Mouse (Mus musculus): ENCODE measurements around the gene Dll1. TPM values are rescaled to one million over a fixed set of nuclear protein-coding genes. Genes with fewer than 3 reads are reported as not detected.

Gene Dll1
- polyA plus RNA-seq, 1 experiment from 2014 or later, result 9.6 TPM

GRCm38 (mm10) chr17:15416596-15417215 lies 40.0 kb upstream of the Dll1 start:
- no peak overlapping the region for H3K4me2 ChIP-seq (ENCODE audit: low read depth, low read length)
- H3K27me3 ChIP-seq (ENCODE audit: control insufficient read depth, insufficient read depth, low read length), result no peaks in the 10 kb centered on the region
- ATAC-seq (replicated peaks; ENCODE audit: insufficient number of reproducible peaks, low FRiP score, low TSS enrichment, low read depth), result no peak
- no peak overlapping the region for H3K4me3 ChIP-seq (ENCODE audit: low read depth, low read length)
- H3K9me3 ChIP-seq (replicated peaks; ENCODE audit: control insufficient read depth, low read length), result no peaks in the 10 kb centered on the region
- DNase-seq (ENCODE audit: low spot score), result no peak
- no peaks in the 10 kb centered on the region for H3K4me1 ChIP-seq (ENCODE audit: control insufficient read depth, insufficient read depth, low read length)
- H3K36me3 ChIP-seq (replicated peaks; ENCODE audit: control insufficient read depth, insufficient read depth, low read depth, low read length), result peaks cover 5% of the 10 kb centered on the region
- no peak overlapping the region for H3K27ac ChIP-seq (replicated peaks; ENCODE audit: low read depth, low read length)
- WGBS, result 90% methylated on average over 12 of the region's 12 CpGs
- no peak overlapping the region for H3K9ac ChIP-seq (replicated peaks; ENCODE audit: low read length)

- Histone ChIP-seq H3K9ac (replicated peaks; ENCODE audit: low read length) (no peak overlapping the region), H3K4me1 (ENCODE audit: control insufficient read depth, insufficient read depth, low read length) (no peaks in the 10 kb centered on the region), H3K4me3 (ENCODE audit: low read depth, low read length) (no peak overlapping the region), H3K27me3 (ENCODE audit: control insufficient read depth, insufficient read depth, low read length) (no peaks in the 10 kb centered on the region), H3K9me3 (replicated peaks; ENCODE audit: control insufficient read depth, low read length) (no peaks in the 10 kb centered on the region), H3K4me2 (ENCODE audit: low read depth, low read length) (no peak overlapping the region), H3K27ac (replicated peaks; ENCODE audit: low read depth, low read length) (no peak overlapping the region), H3K36me3 (replicated peaks; ENCODE audit: control insufficient read depth, insufficient read depth, low read depth, low read length) (peaks cover 11% of the 10 kb centered on the region)
- DNase-seq (ENCODE audit: low spot score) (no peak), ATAC-seq (replicated peaks; ENCODE audit: insufficient number of reproducible peaks, low FRiP score, low TSS enrichment, low read depth) (no peak)
- 100% methylated on average over 1 of the region's 1 CpGs for WGBS
Measured at GRCm38 (mm10) chr17:15410861-15411260, 34.2 kb upstream of the Dll1 start.

GRCm38 (mm10) chr17:15409261-15409660 lies 32.6 kb upstream of the Dll1 start:
- Histone ChIP-seq H3K4me1 (ENCODE audit: control insufficient read depth, insufficient read depth, low read length) (no peaks in the 10 kb centered on the region), H3K27me3 (ENCODE audit: control insufficient read depth, insufficient read depth, low read length) (no peaks in the 10 kb centered on the region), H3K4me2 (ENCODE audit: low read depth, low read length) (no peak overlapping the region), H3K4me3 (ENCODE audit: low read depth, low read length) (no peak overlapping the region), H3K9me3 (replicated peaks; ENCODE audit: control insufficient read depth, low read length) (no peaks in the 10 kb centered on the region), H3K9ac (replicated peaks; ENCODE audit: low read length) (no peak overlapping the region), H3K36me3 (replicated peaks; ENCODE audit: control insufficient read depth, insufficient read depth, low read depth, low read length) (peaks cover 8% of the 10 kb centered on the region), H3K27ac (replicated peaks; ENCODE audit: low read depth, low read length) (no peak overlapping the region)
- no peak for ATAC-seq (replicated peaks; ENCODE audit: insufficient number of reproducible peaks, low FRiP score, low TSS enrichment, low read depth)
- DNase-seq (ENCODE audit: low spot score), result no peak
- WGBS, result 88% methylated on average over 10 of the region's 10 CpGs

GRCm38 (mm10) chr17:15406576-15406975 lies 29.9 kb upstream of the Dll1 start:
- no peak for DNase-seq (ENCODE audit: low spot score)
- Histone ChIP-seq H3K9ac (replicated peaks; ENCODE audit: low read length) (no peak overlapping the region), H3K27ac (replicated peaks; ENCODE audit: low read depth, low read length) (no peak overlapping the region), H3K27me3 (ENCODE audit: control insufficient read depth, insufficient read depth, low read length) (no peaks in the 10 kb centered on the region), H3K4me2 (ENCODE audit: low read depth, low read length) (no peak overlapping the region), H3K4me1 (ENCODE audit: control insufficient read depth, insufficient read depth, low read length) (no peaks in the 10 kb centered on the region), H3K9me3 (replicated peaks; ENCODE audit: control insufficient read depth, low read length) (no peaks in the 10 kb centered on the region), H3K4me3 (ENCODE audit: low read depth, low read length) (no peak overlapping the region), H3K36me3 (replicated peaks; ENCODE audit: control insufficient read depth, insufficient read depth, low read depth, low read length) (peaks cover 14% of the 10 kb centered on the region)
- 89% methylated on average over 2 of the region's 2 CpGs for WGBS
- ATAC-seq (replicated peaks; ENCODE audit: insufficient number of reproducible peaks, low FRiP score, low TSS enrichment, low read depth), result no peak

- DNase-seq (ENCODE audit: low spot score), result no peak
- Histone ChIP-seq H3K4me2 (ENCODE audit: low read depth, low read length) (no peak overlapping the region), H3K9ac (replicated peaks; ENCODE audit: low read length) (no peak overlapping the region), H3K4me1 (ENCODE audit: control insufficient read depth, insufficient read depth, low read length) (no peaks in the 10 kb centered on the region), H3K36me3 (replicated peaks; ENCODE audit: control insufficient read depth, insufficient read depth, low read depth, low read length) (peaks cover 6% of the 10 kb centered on the region), H3K27ac (replicated peaks; ENCODE audit: low read depth, low read length) (no peak overlapping the region), H3K9me3 (replicated peaks; ENCODE audit: control insufficient read depth, low read length) (no peaks in the 10 kb centered on the region), H3K4me3 (ENCODE audit: low read depth, low read length) (no peak overlapping the region), H3K27me3 (ENCODE audit: control insufficient read depth, insufficient read depth, low read length) (no peaks in the 10 kb centered on the region)
- ATAC-seq (replicated peaks; ENCODE audit: insufficient number of reproducible peaks, low FRiP score, low TSS enrichment, low read depth), result no peak
- 98% methylated on average over 17 of the region's 17 CpGs for WGBS
Measured at GRCm38 (mm10) chr17:15401716-15402115, 25.0 kb upstream of the Dll1 start.

GRCm38 (mm10) chr17:15395997-15396675 lies 19.5 kb upstream of the Dll1 start, which contains the start of gene Fam120b:
Gene Fam120b, plus strand, starts transcription at chr17:15396202.
- peak within 1 kb of the TSS; percentile 79 for H3K4me3 ChIP-seq (ENCODE audit: low read depth, low read length)
- no peaks in the 10 kb centered on the region for H3K9me3 ChIP-seq (replicated peaks; ENCODE audit: control insufficient read depth, low read length)
- ATAC-seq (replicated peaks; ENCODE audit: insufficient number of reproducible peaks, low FRiP score, low TSS enrichment, low read depth) (peak; percentile 95), DNase-seq (ENCODE audit: low spot score) (peak; percentile 94)
- no peaks in the 10 kb centered on the region for H3K36me3 ChIP-seq (replicated peaks; ENCODE audit: control insufficient read depth, insufficient read depth, low read depth, low read length)
- H3K4me2 ChIP-seq (ENCODE audit: low read depth, low read length), result peak within 1 kb of the TSS; percentile 82
- H3K4me1 ChIP-seq (ENCODE audit: control insufficient read depth, insufficient read depth, low read length), result no peaks in the 10 kb centered on the region
- no peaks in the 10 kb centered on the region for H3K27me3 ChIP-seq (ENCODE audit: control insufficient read depth, insufficient read depth, low read length)
- H3K9ac ChIP-seq (replicated peaks; ENCODE audit: low read length), result peak within 1 kb of the TSS; percentile 88
- WGBS, result under 1% methylated on average over 31 of the region's 31 CpGs
- H3K27ac ChIP-seq (replicated peaks; ENCODE audit: low read depth, low read length), result peak within 1 kb of the TSS; percentile 76

GRCm38 (mm10) chr17:15389356-15389755 lies 12.7 kb upstream of the Dll1 start:
- Histone ChIP-seq H3K9me3 (replicated peaks; ENCODE audit: control insufficient read depth, low read length) (no peaks in the 10 kb centered on the region), H3K27ac (replicated peaks; ENCODE audit: low read depth, low read length) (no peak overlapping the region), H3K4me3 (ENCODE audit: low read depth, low read length) (no peak overlapping the region), H3K4me1 (ENCODE audit: control insufficient read depth, insufficient read depth, low read length) (no peaks in the 10 kb centered on the region), H3K36me3 (replicated peaks; ENCODE audit: control insufficient read depth, insufficient read depth, low read depth, low read length) (no peaks in the 10 kb centered on the region), H3K4me2 (ENCODE audit: low read depth, low read length) (no peak overlapping the region), H3K27me3 (ENCODE audit: control insufficient read depth, insufficient read depth, low read length) (no peaks in the 10 kb centered on the region), H3K9ac (replicated peaks; ENCODE audit: low read length) (no peak overlapping the region)
- 79% methylated on average over 8 of the region's 8 CpGs for WGBS
- DNase-seq (ENCODE audit: low spot score) (no peak), ATAC-seq (replicated peaks; ENCODE audit: insufficient number of reproducible peaks, low FRiP score, low TSS enrichment, low read depth) (no peak)

GRCm38 (mm10) chr17:15388892-15389291 lies 12.2 kb upstream of the Dll1 start:
- Histone ChIP-seq H3K9ac (replicated peaks; ENCODE audit: low read length) (no peak overlapping the region), H3K4me3 (ENCODE audit: low read depth, low read length) (no peak overlapping the region), H3K27ac (replicated peaks; ENCODE audit: low read depth, low read length) (no peak overlapping the region), H3K4me1 (ENCODE audit: control insufficient read depth, insufficient read depth, low read length) (no peaks in the 10 kb centered on the region), H3K36me3 (replicated peaks; ENCODE audit: control insufficient read depth, insufficient read depth, low read depth, low read length) (no peaks in the 10 kb centered on the region), H3K4me2 (ENCODE audit: low read depth, low read length) (no peak overlapping the region), H3K9me3 (replicated peaks; ENCODE audit: control insufficient read depth, low read length) (no peaks in the 10 kb centered on the region), H3K27me3 (ENCODE audit: control insufficient read depth, insufficient read depth, low read length) (no peaks in the 10 kb centered on the region)
- DNase-seq (ENCODE audit: low spot score) (no peak), ATAC-seq (replicated peaks; ENCODE audit: insufficient number of reproducible peaks, low FRiP score, low TSS enrichment, low read depth) (no peak)
- WGBS, result 73% methylated on average over 4 of the region's 4 CpGs

All from embryonic facial prominence, embryonic 11.5 days (tissue).